Mouse (Mus musculus): ENCODE data around the gene Casz1.

DNA sequence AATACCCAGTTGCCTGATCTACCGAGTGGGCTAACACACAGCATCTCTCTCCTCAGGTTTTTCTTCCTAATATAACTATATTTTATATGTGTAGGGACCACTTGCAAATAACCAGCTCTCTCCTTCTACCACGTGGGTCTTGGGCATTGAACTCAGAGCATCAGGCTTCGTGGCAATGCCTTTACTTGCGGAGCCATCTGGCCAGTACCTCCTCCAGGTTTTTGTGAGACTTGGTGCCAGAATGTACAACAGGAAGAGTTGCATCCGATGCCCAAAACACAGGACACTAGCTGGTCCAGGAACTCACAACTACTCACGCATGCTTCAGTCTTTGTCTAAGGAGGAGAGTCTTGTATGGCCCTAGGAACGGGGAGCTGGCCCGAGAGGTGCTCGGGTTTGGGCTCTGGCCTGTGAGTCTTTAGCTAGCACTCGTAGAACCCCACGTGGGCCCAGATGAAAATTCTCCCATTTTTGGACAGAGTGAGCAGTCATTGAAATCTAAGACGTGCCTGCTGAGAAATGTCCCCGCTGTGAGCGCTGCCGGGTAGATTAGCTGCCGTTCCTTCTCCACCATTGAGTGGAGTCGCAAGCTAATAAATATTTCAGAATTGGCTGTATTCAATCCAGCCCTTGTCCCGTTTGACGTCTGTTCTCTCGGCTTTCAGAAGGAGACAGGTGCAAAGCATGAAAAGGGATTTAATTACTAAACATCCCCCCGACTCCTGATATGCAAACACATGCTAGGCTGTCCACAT, 38.0 kb upstream of the Casz1 start:
- TF ChIP-seq POLR2A (IDR thresholded peaks at IDR 0.05; ENCODE audit: low read depth, low read length) (no peak), CTCF (conservative IDR thresholded peaks at IDR 0.05; ENCODE audit: insufficient read depth, insufficient read length, low read depth, low read length) (no peak)
